Mouse (Mus musculus) heart, postnatal 0 days (tissue): Measurements from ENCODE around the gene Lrrc3c. TPM values are rescaled to one million over a fixed set of nuclear protein-coding genes. Genes with fewer than 3 reads are reported as not detected.

Experiments used
- ATAC-seq: fragments of 200-750 bp; cut with Nextera tagmentation; 2 replicates; pipeline ENCODE4 v1.8.0; 2017; ENCODE audit warnings: low read depth, moderate number of reproducible peaks, moderate library complexity; ENCODE audit not compliant: insufficient read depth
- DNase-seq: peaks from one replicate; pipeline ENCODE4 v3.0.0-alpha.2; 2016; ENCODE audit warnings: low spot score
- H3K27ac ChIP-seq: fragments of 300-500 bp; sonication (generic); 2 replicates; pipeline ENCODE4 v1.5.1; 2014; ENCODE audit warnings: low read depth, mild to moderate bottlenecking
- H3K27me3 ChIP-seq: fragments of 300-500 bp; sonication (generic); 2 replicates; pipeline ENCODE4 v1.6.1; 2014; ENCODE audit warnings: low read length, mixed read lengths; ENCODE audit not compliant: control insufficient read depth, insufficient read depth
- H3K36me3 ChIP-seq: fragments of 300-500 bp; sonication (generic); replicated peaks from 2 replicates; pipeline ENCODE4 v1.6.1; 2014; ENCODE audit warnings: low read length, mixed read lengths; ENCODE audit not compliant: control insufficient read depth, insufficient read depth
- H3K4me1 ChIP-seq: fragments of 300-500 bp; sonication (generic); 2 replicates; pipeline ENCODE4 v1.6.1; 2014; ENCODE audit warnings: antibody characterized with exemption; ENCODE audit not compliant: control insufficient read depth, insufficient read depth
- H3K4me2 ChIP-seq: fragments of 300-500 bp; sonication (generic); 2 replicates; pipeline ENCODE4 v1.6.1; 2014; ENCODE audit warnings: low read depth, mild to moderate bottlenecking, low read length, moderate library complexity
- H3K4me3 ChIP-seq: fragments of 300-500 bp; sonication (generic); 2 replicates; pipeline ENCODE4 v1.5.1; 2014; ENCODE audit warnings: low read depth, low read length
- H3K9ac ChIP-seq: fragments of 300-500 bp; sonication (generic); replicated peaks from 2 replicates; pipeline ENCODE4 v1.6.1; 2014; ENCODE audit warnings: low read depth, low read length, mixed read lengths
- H3K9me3 ChIP-seq: fragments of 300-500 bp; sonication (generic); replicated peaks from 2 replicates; pipeline ENCODE4 v1.6.1; 2016; ENCODE audit warnings: low read length; ENCODE audit not compliant: control insufficient read depth
- CTCF ChIP-seq: IDR thresholded peaks from 2 replicates; pipeline ENCODE4 v1.5.1; 2016; ENCODE audit warnings: antibody characterized with exemption, control low read depth, low read depth
- EP300 ChIP-seq: IDR thresholded peaks from 2 replicates; pipeline ENCODE4 v1.6.1; 2016; ENCODE audit warnings: antibody characterized with exemption, low read depth
- WGBS: fragments of 180-500 bp; shearing (Covaris S2); extraction: QIAGEN DNeasy Blood & Tissue Kit; methylation state at CpG from one replicate; pipeline ENCODE4 v1.1.7; 2014; 5-methylcytosine and 5-hydroxymethylcytosine counted together
- polyA plus RNA-seq: library from polyadenylated mRNA; unstranded; fragments of >200 nt; fragmentation: Nextera tagmentation; extraction: Ambion mirVana; gene quantifications from 2 replicates; pipeline ENCODE4 v1.2.1, GENCODE M21; 2015
- total RNA-seq: library from RNA; depleted of rRNA; stranded (reverse); fragments of >200 nt; gene quantifications from 2 replicates; pipeline ENCODE4 v1.2.3, GENCODE M21; 2014; ENCODE audit warnings: low replicate concordance; rRNA removed

Lrrc3c gene
- total and polyA plus RNA-seq, 2 experiments from 2014 or later: not detected

DNA sequence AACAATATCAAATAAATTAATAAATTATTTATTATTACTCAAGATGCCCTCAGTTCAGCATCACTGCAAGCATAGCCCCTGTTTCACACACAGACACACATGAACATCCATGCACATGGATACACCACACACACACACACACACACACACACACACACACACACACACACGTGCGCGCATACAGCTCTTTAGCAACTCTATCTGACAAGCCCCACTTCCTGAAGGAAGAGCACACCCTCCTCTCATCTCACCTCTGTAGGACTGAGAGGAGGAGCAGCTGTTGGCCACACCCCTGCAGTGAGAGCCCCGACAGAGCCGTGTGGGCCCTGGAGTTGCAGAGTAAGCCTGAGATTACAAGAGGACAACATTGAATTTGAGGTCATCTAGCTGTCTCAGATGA, 42.0 kb downstream of the Lrrc3c start:
- H3K4me2 ChIP-seq: no peak overlapping the region
- no peak overlapping the region for H3K9ac ChIP-seq
- H3K27me3 ChIP-seq: 0 out of 2 replicates have a peak, but pooled peaks cover 2% of the 10 kb centered on the region
- TF ChIP-seq CTCF: no peak
- no peak for TF ChIP-seq EP300
- no peak for DNase-seq
- H3K4me3 ChIP-seq: no peak overlapping the region
- no peaks in the 10 kb centered on the region for H3K4me1 ChIP-seq
- 44% methylated on average over 5 of the region's 5 CpGs for WGBS
- H3K9me3 ChIP-seq: no peaks in the 10 kb centered on the region
- no peak for ATAC-seq
- no peaks in the 10 kb centered on the region for H3K36me3 ChIP-seq
- H3K27ac ChIP-seq: no peak overlapping the region

DNA sequence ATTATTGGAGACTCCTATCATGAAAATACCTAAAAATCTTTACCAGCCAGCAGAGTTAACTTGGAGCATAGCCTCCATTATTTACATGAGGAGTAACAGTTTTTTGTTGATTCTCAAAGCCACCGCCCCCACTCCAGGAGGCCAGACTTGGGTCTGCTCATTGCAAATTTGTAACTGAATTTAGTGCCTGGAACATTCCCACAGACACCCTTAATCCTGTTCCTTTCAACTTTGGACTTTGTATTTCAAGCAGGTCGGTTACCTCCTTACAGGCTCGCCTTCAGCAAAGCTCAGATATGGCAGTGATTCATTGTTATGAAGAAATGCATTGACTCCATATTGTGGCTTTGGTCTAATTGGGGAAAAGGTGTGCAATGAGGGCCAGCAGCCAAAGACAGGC, 46.7 kb downstream of the Lrrc3c start:
- H3K4me1 ChIP-seq: no peaks in the 10 kb centered on the region
- whole genome bisulfite sequencing: 77% methylated on average over 3 of the region's 3 CpGs
- no peak for ATAC-seq
- TF ChIP-seq EP300 (no peak), CTCF (no peak)
- no peak for DNase-seq
- H3K9me3 ChIP-seq: no peaks in the 10 kb centered on the region
- no peak overlapping the region for H3K4me2 ChIP-seq
- no peak overlapping the region for H3K9ac ChIP-seq
- no peak overlapping the region for H3K4me3 ChIP-seq
- H3K27ac ChIP-seq: no peak overlapping the region
- no peaks in the 10 kb centered on the region for H3K36me3 ChIP-seq
- H3K27me3 ChIP-seq: 0 out of 2 replicates have a peak, but pooled peaks cover 6% of the 10 kb centered on the region

DNA sequence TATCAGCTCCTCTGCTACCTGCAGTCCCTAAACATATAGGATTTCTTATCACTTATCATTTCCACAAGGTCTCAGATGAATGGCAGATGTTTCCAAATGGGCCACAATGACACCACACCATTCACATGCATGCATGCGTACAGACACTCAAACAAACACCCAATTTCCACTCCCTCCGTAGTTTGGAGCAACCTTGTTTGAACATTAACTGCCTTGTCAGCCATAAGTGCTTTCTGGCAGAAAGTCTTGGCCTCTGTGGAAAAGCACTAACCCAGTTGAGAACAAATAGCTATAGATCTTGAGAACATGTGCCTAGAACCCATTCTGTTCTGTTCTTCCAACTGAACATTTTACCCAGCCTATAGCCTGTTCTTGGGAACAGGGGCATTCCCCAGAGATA, 47.9 kb downstream of the Lrrc3c start:
- WGBS: 72% methylated on average over 2 of the region's 2 CpGs
- Histone ChIP-seq H3K4me3 (no peak overlapping the region), H3K4me1 (no peaks in the 10 kb centered on the region), H3K36me3 (no peaks in the 10 kb centered on the region), H3K4me2 (no peak overlapping the region), H3K9ac (no peak overlapping the region), H3K9me3 (no peaks in the 10 kb centered on the region), H3K27me3 (0 out of 2 replicates have a peak, but pooled peaks cover 6% of the 10 kb centered on the region), H3K27ac (no peak overlapping the region)
- no peak for ATAC-seq
- DNase-seq: no peak
- TF ChIP-seq CTCF (no peak), EP300 (no peak)

DNA sequence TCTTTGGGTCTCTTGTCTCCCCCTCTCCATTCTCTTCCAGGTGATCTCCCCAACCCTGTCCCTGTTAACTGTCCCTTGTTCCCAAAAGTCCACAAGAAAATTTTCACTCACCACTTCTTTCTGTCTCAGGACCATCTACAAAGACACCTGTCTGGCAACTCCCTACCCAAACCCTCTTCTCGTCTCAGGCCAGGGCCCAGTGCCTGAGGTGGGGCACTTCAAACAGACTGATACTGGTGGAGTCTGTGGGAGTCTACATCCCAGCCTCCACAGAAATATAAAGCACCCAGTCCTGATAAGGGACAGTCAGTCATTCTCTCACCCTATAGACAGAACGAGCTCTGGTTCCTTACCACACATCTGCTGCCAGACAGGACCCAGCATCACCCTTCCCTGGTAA, 48.4 kb downstream of the Lrrc3c start, which contains the start of gene Gsdma2:
TSS of gene Gsdma2 (plus strand) at position 301 of the 400 bp plus-strand sequence.
- H3K36me3 ChIP-seq: no peaks in the 10 kb centered on the region
- H3K27ac ChIP-seq: no peak within 1 kb of the TSS
- H3K4me3 ChIP-seq: no peak within 1 kb of the TSS
- no peak for DNase-seq
- ATAC-seq: no peak
- TF ChIP-seq EP300 (no peak), CTCF (no peak)
- 42% methylated on average over 2 of the region's 2 CpGs for WGBS
- 0 out of 2 replicates have a peak, but pooled peaks cover 4% of the 10 kb centered on the region for H3K27me3 ChIP-seq
- no peak within 1 kb of the TSS for H3K4me2 ChIP-seq
- no peaks in the 10 kb centered on the region for H3K4me1 ChIP-seq
- no peak within 1 kb of the TSS for H3K9ac ChIP-seq
- no peaks in the 10 kb centered on the region for H3K9me3 ChIP-seq

Other genes with a start within 250 kb of the Lrrc3c start
- 16.3 and 18.6 TPM in 2 replicates for gene Ppp1r1b, start 249.9 kb upstream of the Lrrc3c start, total RNA-seq
- 32.1 and 38.5 TPM in 2 replicates for gene Ppp1r1b, start 249.9 kb upstream of the Lrrc3c start, polyA plus RNA-seq
- 44.8 and 53.6 TPM in 2 replicates for gene Stard3, start 239.9 kb upstream of the Lrrc3c start, total RNA-seq
- gene Stard3, start 239.9 kb upstream of the Lrrc3c start, polyA plus RNA-seq: 34.7 and 35.3 TPM in 2 replicates
- 293 and 299 TPM in 2 replicates for gene Tcap, start 214.5 kb upstream of the Lrrc3c start, total RNA-seq
- gene Tcap, start 214.5 kb upstream of the Lrrc3c start, polyA plus RNA-seq: 455 and 518 TPM in 2 replicates
- gene Pnmt, start 211.8 kb upstream of the Lrrc3c start, total RNA-seq: 4.2 TPM in 1 of 2 replicates, not detected in the other
- 0.26 TPM in 1 of 2 replicates, not detected in the other for gene Pnmt, start 211.8 kb upstream of the Lrrc3c start, polyA plus RNA-seq
- gene Pgap3, start 197.8 kb upstream of the Lrrc3c start, total RNA-seq: 35.7 and 46.0 TPM in 2 replicates
- 15.9 and 18.2 TPM in 2 replicates for gene Pgap3, start 197.8 kb upstream of the Lrrc3c start, polyA plus RNA-seq
- gene Erbb2, start 185.8 kb upstream of the Lrrc3c start, total RNA-seq: 23.2 and 31.4 TPM in 2 replicates
- 15.5 and 16.8 TPM in 2 replicates for gene Erbb2, start 185.8 kb upstream of the Lrrc3c start, polyA plus RNA-seq
- gene Mien1, start 159.3 kb upstream of the Lrrc3c start, total RNA-seq: 20.6 and 26.5 TPM in 2 replicates
- 104 and 113 TPM in 2 replicates for gene Mien1, start 159.3 kb upstream of the Lrrc3c start, polyA plus RNA-seq
- 0.92 and 0.93 TPM in 2 replicates for gene Grb7, start 151.9 kb upstream of the Lrrc3c start, total RNA-seq
- 0.15 and 0.23 TPM in 2 replicates for gene Grb7, start 151.9 kb upstream of the Lrrc3c start, polyA plus RNA-seq
- gene Ikzf3, start 52.3 kb upstream of the Lrrc3c start, total RNA-seq: 8.3 TPM in 1 of 2 replicates, not detected in the other
- 0.15 TPM in 1 of 2 replicates, not detected in the other for gene Ikzf3, start 52.3 kb upstream of the Lrrc3c start, polyA plus RNA-seq
- not detected in 2 replicates for gene Zpbp2, start 47.2 kb upstream of the Lrrc3c start, total RNA-seq
- gene Zpbp2, start 47.2 kb upstream of the Lrrc3c start, polyA plus RNA-seq: 0.14 and 0.23 TPM in 2 replicates
- 36.1 and 44.8 TPM in 2 replicates for gene Ormdl3, start 10.9 kb upstream of the Lrrc3c start, total RNA-seq
- gene Ormdl3, start 10.9 kb upstream of the Lrrc3c start, polyA plus RNA-seq: 49.4 and 50.2 TPM in 2 replicates
- 0.15 and 0.19 TPM in 2 replicates for gene Gm12355, start 27.4 kb downstream of the Lrrc3c start, total RNA-seq
- gene Gm12355, start 27.4 kb downstream of the Lrrc3c start, polyA plus RNA-seq: 0.23 and 0.26 TPM in 2 replicates
- gene Gsdma3, start 28.1 kb downstream of the Lrrc3c start, total RNA-seq: not detected in 2 replicates
- not detected in 2 replicates for gene Gsdma3, start 28.1 kb downstream of the Lrrc3c start, polyA plus RNA-seq
- gene Gsdma2, start 48.5 kb downstream of the Lrrc3c start, total RNA-seq: not detected in 2 replicates
- not detected in 2 replicates for gene Gsdma2, start 48.5 kb downstream of the Lrrc3c start, polyA plus RNA-seq
- gene Gsdma, start 66.1 kb downstream of the Lrrc3c start, total RNA-seq: not detected in 2 replicates
- not detected in 2 replicates for gene Gsdma, start 66.1 kb downstream of the Lrrc3c start, polyA plus RNA-seq
- gene Psmd3, start 84.3 kb downstream of the Lrrc3c start, total RNA-seq: 96.4 and 130 TPM in 2 replicates
- gene Psmd3, start 84.3 kb downstream of the Lrrc3c start, polyA plus RNA-seq: 134 and 147 TPM in 2 replicates
- gene Csf3, start 103.0 kb downstream of the Lrrc3c start, total RNA-seq: 0.23 TPM in 1 of 2 replicates, not detected in the other
- not detected in 2 replicates for gene Csf3, start 103.0 kb downstream of the Lrrc3c start, polyA plus RNA-seq
- 39.9 and 48.0 TPM in 2 replicates for gene Med24, start 131.1 kb downstream of the Lrrc3c start, total RNA-seq
- gene Med24, start 131.1 kb downstream of the Lrrc3c start, polyA plus RNA-seq: 21.9 and 23.3 TPM in 2 replicates
- 188 and 234 TPM in 2 replicates for gene Thra, start 142.3 kb downstream of the Lrrc3c start, total RNA-seq
- gene Thra, start 142.3 kb downstream of the Lrrc3c start, polyA plus RNA-seq: 40.8 and 44.0 TPM in 2 replicates
- 21.0 and 24.3 TPM in 2 replicates for gene Nr1d1, start 177.0 kb downstream of the Lrrc3c start, total RNA-seq
- gene Nr1d1, start 177.0 kb downstream of the Lrrc3c start, polyA plus RNA-seq: 10.2 and 10.7 TPM in 2 replicates
- gene Msl1, start 197.2 kb downstream of the Lrrc3c start, total RNA-seq: 47.4 and 54.6 TPM in 2 replicates
- gene Msl1, start 197.2 kb downstream of the Lrrc3c start, polyA plus RNA-seq: 11.3 and 12.6 TPM in 2 replicates
- 6.8 and 9.7 TPM in 2 replicates for gene Casc3, start 206.6 kb downstream of the Lrrc3c start, total RNA-seq
- 11.6 and 11.9 TPM in 2 replicates for gene Casc3, start 206.6 kb downstream of the Lrrc3c start, polyA plus RNA-seq
- 0.77 and 0.80 TPM in 2 replicates for gene Rapgefl1, start 238.5 kb downstream of the Lrrc3c start, total RNA-seq
- 0.41 and 0.55 TPM in 2 replicates for gene Rapgefl1, start 238.5 kb downstream of the Lrrc3c start, polyA plus RNA-seq